Mouse (Mus musculus) limb, embryonic 10.5 days (tissue): ENCODE data around the gene Fam206a. TPM values are rescaled to one million over a fixed set of nuclear protein-coding genes. Genes with fewer than 3 reads are reported as not detected.

Source experiments
- DNase-seq: peaks from one replicate; pipeline ENCODE4 v3.0.0-alpha.2; 2017; ENCODE audit warnings: low spot score
- H3K27ac ChIP-seq: fragments of 300-500 bp; sonication (generic); 2 replicates; pipeline ENCODE4 v1.5.1; 2016; ENCODE audit warnings: mild to moderate bottlenecking
- H3K27me3 ChIP-seq: fragments of 300-500 bp; sonication (generic); 2 replicates; pipeline ENCODE4 v1.6.1; 2016; ENCODE audit warnings: low read depth, mild to moderate bottlenecking; ENCODE audit not compliant: poor library complexity, severe bottlenecking
- H3K36me3 ChIP-seq: fragments of 300-500 bp; sonication (generic); 2 replicates; pipeline ENCODE4 v1.6.1; 2016; ENCODE audit warnings: mild to moderate bottlenecking, moderate library complexity
- H3K4me1 ChIP-seq: fragments of 300-500 bp; sonication (generic); 2 replicates; pipeline ENCODE4 v1.6.1; 2016
- H3K4me3 ChIP-seq: fragments of 300-500 bp; sonication (generic); 2 replicates; pipeline ENCODE4 v1.5.1; 2016; ENCODE audit warnings: mild to moderate bottlenecking, moderate library complexity
- H3K9me3 ChIP-seq: fragments of 300-500 bp; sonication (generic); replicated peaks from 2 replicates; pipeline ENCODE4 v1.6.1; 2016; ENCODE audit warnings: mild to moderate bottlenecking
- WGBS: fragments of 180-500 bp; shearing (Covaris S2); methylation state at CpG from one replicate; pipeline ENCODE4 v1.1.7; 2016; 5-methylcytosine and 5-hydroxymethylcytosine counted together
- polyA plus RNA-seq: library from polyadenylated mRNA; unstranded; fragments of >200 nt; fragmentation: Nextera tagmentation; extraction: Ambion mirVana; gene quantifications from 2 replicates; pipeline ENCODE4 v1.2.1, GENCODE M21; 2016

Gene Fam206a
- polyA plus RNA-seq, 1 experiment from 2014 or later = 28.0 TPM

DNA sequence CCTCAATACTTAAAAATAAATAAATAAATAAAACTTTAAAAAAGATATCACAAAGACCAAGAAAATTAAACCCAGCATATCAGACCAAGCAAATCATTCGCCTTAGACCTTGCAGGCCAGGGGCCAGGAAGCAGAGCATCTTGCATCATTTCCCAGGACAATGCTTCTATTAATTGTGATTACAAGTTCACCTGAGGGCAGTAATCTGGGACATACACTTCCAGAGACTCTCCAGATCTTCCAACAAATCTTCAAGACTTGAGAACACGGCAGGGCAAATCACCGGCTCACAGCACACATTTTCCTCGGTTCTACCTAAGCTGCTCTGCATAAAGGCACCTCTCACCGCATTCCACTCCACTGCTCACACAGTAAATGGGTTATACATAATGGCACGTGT lies 45.9 kb downstream of the Fam206a start:
- Histone ChIP-seq H3K27me3 (no peaks in the 10 kb centered on the region), H3K4me3 (no peak overlapping the region), H3K4me1 (peaks cover 5% of the 10 kb centered on the region; the same call in 1 of the 2 replicates), H3K36me3 (peaks cover 25% of the 10 kb centered on the region), H3K9me3 (no peaks in the 10 kb centered on the region), H3K27ac (no peak overlapping the region)
- WGBS = 91% methylated on average over 6 of the region's 6 CpGs
- no peak for DNase-seq

DNA sequence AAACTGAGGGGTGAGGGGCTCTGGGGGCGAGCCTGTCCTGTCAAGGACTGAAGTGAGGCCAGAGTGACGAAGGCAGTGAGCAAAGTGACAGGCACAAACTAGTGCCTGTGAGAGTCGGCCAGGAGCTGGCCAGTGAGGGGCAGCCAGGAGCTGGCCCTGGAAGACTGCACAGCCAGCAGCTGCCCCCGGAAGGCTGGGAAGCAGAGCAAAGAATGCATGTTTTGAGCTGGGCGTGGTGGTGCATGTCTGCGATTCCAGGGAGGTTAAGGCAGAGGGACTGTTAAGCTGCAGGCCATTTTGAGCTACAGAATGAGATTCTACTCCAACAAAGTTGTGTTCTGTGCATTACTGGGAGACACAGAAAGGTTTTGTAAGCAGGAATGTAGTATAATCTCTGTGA lies 48.6 kb downstream of the Fam206a start:
- Histone ChIP-seq H3K4me1 (peaks cover 5% of the 10 kb centered on the region; the same call in 1 of the 2 replicates), H3K27ac (0 out of 2 replicates have a peak overlapping the region, but pooled peaks have one; percentile 30), H3K9me3 (no peaks in the 10 kb centered on the region), H3K4me3 (no peak overlapping the region), H3K36me3 (peaks cover 4% of the 10 kb centered on the region), H3K27me3 (no peaks in the 10 kb centered on the region)
- no peak for DNase-seq
- 44% methylated on average over 6 of the region's 6 CpGs for WGBS

DNA sequence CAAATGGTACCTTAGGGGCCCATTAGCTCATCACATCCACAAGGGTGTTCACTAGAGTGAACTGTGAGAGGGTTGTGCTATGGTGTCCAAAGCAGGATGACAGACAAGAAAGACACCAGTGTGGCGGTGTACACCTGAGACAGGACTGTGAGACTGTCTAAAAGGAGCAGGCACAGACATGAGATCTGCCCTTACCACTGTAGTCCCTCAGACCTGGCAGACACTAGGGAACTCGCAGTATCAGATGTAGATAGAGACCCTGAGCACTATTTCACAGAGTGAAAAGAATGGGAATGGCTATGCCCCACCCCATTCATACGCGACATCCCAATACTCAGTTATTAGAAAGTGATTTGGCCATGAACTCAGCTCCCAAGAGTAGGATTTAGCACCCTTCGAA lies 53.8 kb downstream of the Fam206a start:
- 97% methylated on average over 5 of the region's 5 CpGs for WGBS
- H3K4me3 ChIP-seq = no peak overlapping the region
- H3K27me3 ChIP-seq = no peaks in the 10 kb centered on the region
- H3K4me1 ChIP-seq = peaks cover under 1% of the 10 kb centered on the region; the same call in 1 of the 2 replicates
- no peaks in the 10 kb centered on the region for H3K9me3 ChIP-seq
- no peak overlapping the region for H3K27ac ChIP-seq
- no peak for DNase-seq
- no peaks in the 10 kb centered on the region for H3K36me3 ChIP-seq

DNA sequence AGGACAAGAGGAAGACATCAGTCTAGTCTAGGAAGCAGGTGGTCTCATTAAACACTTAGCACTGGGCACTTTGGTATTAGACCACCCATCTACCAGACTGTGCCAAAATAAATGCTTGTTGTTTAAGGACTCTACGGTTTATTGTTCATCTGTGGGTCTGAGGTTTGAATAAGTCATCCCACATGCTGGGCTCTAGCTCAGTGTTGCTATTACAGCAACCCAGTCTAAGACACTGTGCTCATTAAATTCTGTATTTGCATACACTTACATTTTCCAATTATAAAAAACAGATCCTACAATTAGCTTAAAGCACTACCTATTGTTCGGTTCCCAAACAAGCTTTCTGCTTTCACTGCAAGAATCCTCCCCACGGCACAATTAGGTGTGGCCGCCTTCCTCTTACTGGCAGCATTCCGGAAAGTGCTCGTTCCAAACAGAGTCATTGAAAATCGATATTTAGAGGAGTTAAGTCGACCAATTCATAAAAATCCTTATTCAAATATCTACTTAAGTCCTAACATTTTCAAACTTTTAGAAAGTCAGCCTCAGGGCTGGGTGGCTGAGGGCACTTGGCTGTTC lies 54.3 kb downstream of the Fam206a start:
- no peak for DNase-seq
- 93% methylated on average over 8 of the region's 8 CpGs for WGBS
- H3K9me3 ChIP-seq = no peaks in the 10 kb centered on the region
- H3K27me3 ChIP-seq = no peaks in the 10 kb centered on the region
- no peaks in the 10 kb centered on the region for H3K4me1 ChIP-seq
- H3K36me3 ChIP-seq = no peaks in the 10 kb centered on the region
- H3K27ac ChIP-seq = no peak overlapping the region
- no peak overlapping the region for H3K4me3 ChIP-seq

DNA sequence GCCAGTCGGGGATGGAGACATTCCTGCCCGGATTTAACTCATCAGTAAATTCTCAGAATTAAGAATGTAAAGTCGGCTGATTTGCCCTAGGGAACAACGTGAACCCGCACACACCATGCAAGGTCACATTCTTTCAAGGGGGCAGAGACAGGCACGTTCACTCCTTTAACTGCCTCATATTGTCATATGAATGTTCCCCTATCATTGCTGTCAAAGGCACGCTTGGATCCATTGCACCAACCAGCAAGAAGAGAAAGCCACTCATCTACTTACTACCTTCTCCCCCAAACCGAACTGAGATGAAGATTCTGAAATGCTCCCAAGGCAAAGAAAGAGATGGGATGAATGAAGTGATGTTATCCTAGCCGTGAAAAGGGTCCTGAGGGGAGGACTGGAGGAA lies 56.6 kb downstream of the Fam206a start:
- no peaks in the 10 kb centered on the region for H3K27me3 ChIP-seq
- H3K9me3 ChIP-seq = no peaks in the 10 kb centered on the region
- DNase-seq = no peak
- 81% methylated on average over 9 of the region's 9 CpGs for WGBS
- H3K36me3 ChIP-seq = no peaks in the 10 kb centered on the region
- H3K27ac ChIP-seq = no peak overlapping the region
- H3K4me1 ChIP-seq = peaks cover 5% of the 10 kb centered on the region; the same call in 1 of the 2 replicates
- no peak overlapping the region for H3K4me3 ChIP-seq

Other genes with a start within 250 kb of the Fam206a start
- gene Gm26657, start 62.3 kb upstream of the Fam206a start, polyA plus RNA-seq = 0.11 TPM in 1 of 2 replicates, not detected in the other
- not detected in 2 replicates for gene Actl7b, start 60.9 kb upstream of the Fam206a start, polyA plus RNA-seq
- gene Actl7a, start 58.9 kb upstream of the Fam206a start, polyA plus RNA-seq = not detected in 2 replicates
- 91.9 and 96.8 TPM in 2 replicates for gene Elp1, start within 50 bp of the Fam206a start, polyA plus RNA-seq
- 29.6 and 33.2 TPM in 2 replicates for gene Ctnnal1, start 62.8 kb downstream of the Fam206a start, polyA plus RNA-seq
- gene Tmem245, start 145.1 kb downstream of the Fam206a start, polyA plus RNA-seq = 13.6 and 14.7 TPM in 2 replicates
- 0.09 and 0.20 TPM in 2 replicates for gene Frrs1l, start 188.0 kb downstream of the Fam206a start, polyA plus RNA-seq